34 mouse cellular contexts compared by ENCODE assay signal in genomic region chr11:58117044-58117652, GRCm38 (mm10). TPM values are rescaled to one million over a fixed set of nuclear protein-coding genes. Genes with fewer than 3 reads are reported as not detected.
A peak's percentile ranks its signal among the peaks of the same experiment; 100 is the strongest.
DNase-seq lines count a peak whose midpoint lies in the region; ATAC-seq and TF ChIP-seq lines count a peak whose summit lies in the region.
"Had no signal": no experiment of that assay in that cellular context is flagged by ENCODE, and none has a peak within 500 bp of the region (broad histone marks: within the 10 kb centered on the region; RNA-seq: fewer than 3 reads in every experiment).

No protein-coding gene starts in this region.

- H3K4me3 ChIP-seq in gastrocnemius, adult 2 months = no peak overlapping the region; the same call in 1 of the 2 replicates
- no peak overlapping the region for H3K4me3 ChIP-seq in hindbrain, postnatal 0 days (ENCODE audit: low read length)
- H3K4me3 ChIP-seq in hindbrain, embryonic 12.5 days = no peak overlapping the region
- H3K4me3 ChIP-seq: embryonic facial prominence, embryonic 10.5 days; limb, embryonic 12.5 days; liver, embryonic 13.5 days had no signal

- H3K9me3 ChIP-seq in hindbrain, postnatal 0 days (ENCODE audit: low read length) = no peaks in the 10 kb centered on the region
- no peaks in the 10 kb centered on the region for H3K9me3 ChIP-seq in hindbrain, embryonic 12.5 days (replicated peaks)
- H3K9me3 ChIP-seq: embryonic facial prominence, embryonic 10.5 days; limb, embryonic 12.5 days; liver, embryonic 13.5 days had no signal

- WGBS in hindbrain, postnatal 0 days = 66% methylated on average over 10 of the region's 10 CpGs
- 86% methylated on average over 10 of the region's 10 CpGs for WGBS in hindbrain, embryonic 12.5 days

- no peak overlapping the region for H3K9ac ChIP-seq in hindbrain, postnatal 0 days (replicated peaks; ENCODE audit: low read length)
- no peak overlapping the region for H3K9ac ChIP-seq in hindbrain, embryonic 12.5 days
- H3K9ac ChIP-seq: limb, embryonic 12.5 days; liver, embryonic 13.5 days had no signal

- no peak for TF ChIP-seq CTCF in gastrocnemius, adult 2 months (IDR thresholded peaks at IDR 0.05)
- TF ChIP-seq CTCF in hindbrain, postnatal 0 days (IDR thresholded peaks at IDR 0.05; ENCODE audit: low read depth) = no peak

- H3K36me3 ChIP-seq in hindbrain, postnatal 0 days (ENCODE audit: insufficient read depth, low read length) = peaks cover 55% of the 10 kb centered on the region
- peaks cover 97% of the 10 kb centered on the region for H3K36me3 ChIP-seq in hindbrain, embryonic 12.5 days

- H3K27ac ChIP-seq in gastrocnemius, adult 2 months = peak overlapping the region; percentile 75
- H3K27ac ChIP-seq in hindbrain, postnatal 0 days = no peak overlapping the region
- H3K27ac ChIP-seq in hindbrain, embryonic 12.5 days = no peak overlapping the region
- H3K27ac ChIP-seq: embryonic facial prominence, embryonic 10.5 days; limb, embryonic 12.5 days; liver, embryonic 13.5 days had no signal

- no peak overlapping the region for H3K4me2 ChIP-seq in hindbrain, postnatal 0 days (ENCODE audit: low read depth, low read length)
- H3K4me2 ChIP-seq in hindbrain, embryonic 12.5 days (replicated peaks) = no peak overlapping the region
- H3K4me2 ChIP-seq: limb, embryonic 12.5 days; liver, embryonic 13.5 days had no signal

- ATAC-seq in hindbrain, postnatal 0 days = peak; percentile 92
- ATAC-seq in hindbrain, embryonic 12.5 days (ENCODE audit: low FRiP score) = no peak
- no peak for ATAC-seq in CD4-positive, CD25-positive, alpha-beta regulatory T cell, adult 4 months
- ATAC-seq: Patski had no signal

- DNase-seq in gastrocnemius, adult 2 months = no peak
- DNase-seq in gastrocnemius, postnatal 4 days (ENCODE audit: low spot score in 2 of 2) = no peak
- peak; percentile 48 for DNase-seq in hindbrain, postnatal 0 days (ENCODE audit: low spot score)
- peak; percentile 45 for DNase-seq in 3134 (ENCODE audit: extremely low read depth, insufficient read length, low spot score)
- peak; percentile 39 for DNase-seq in 3T3-L1 (ENCODE audit: low read depth, low spot score)
- no peak for DNase-seq in testis, postnatal 14 days (ENCODE audit: low spot score)
- DNase-seq: adrenal gland, postnatal 25 days; cerebellum, adult 11 months; cerebellum, adult 9-11 months; gastrocnemius, postnatal 10 days; heart, adult 11 months; kidney, postnatal 10 days; liver, embryonic 13.5 days; lung, adult 2 months; lung, postnatal 14 days; midbrain, embryonic 14.5 days; right cerebral cortex, postnatal 4 days; thymus, postnatal 25 days had no signal

- no peaks in the 10 kb centered on the region for H3K4me1 ChIP-seq in hindbrain, postnatal 0 days (ENCODE audit: insufficient read depth, low read length)
- no peaks in the 10 kb centered on the region for H3K4me1 ChIP-seq in hindbrain, embryonic 12.5 days
- H3K4me1 ChIP-seq: embryonic facial prominence, embryonic 10.5 days; limb, embryonic 12.5 days; liver, embryonic 13.5 days had no signal

- no peaks in the 10 kb centered on the region for H3K27me3 ChIP-seq in hindbrain, postnatal 0 days (ENCODE audit: insufficient read depth, low read length)
- H3K27me3 ChIP-seq in hindbrain, embryonic 12.5 days = no peaks in the 10 kb centered on the region
- H3K27me3 ChIP-seq: limb, embryonic 12.5 days; liver, embryonic 13.5 days; Patski had no signal

- intact Hi-C loops in gastrocnemius, adult 2 months (cut with DNase I) = loop anchor here (5.0 kb wide), 1 partner anchor 50 kb away; the partner anchor contains the start of gene Gemin5

RNA-seq across cellular contexts. Expression of gene Cnot8, which starts 13.2 kb away (rescaled TPM):
- 10 to 100 TPM; 28.4 to 38.0 TPM for total RNA-seq in gastrocnemius, adult 2 months (2021)
- total RNA-seq in gastrocnemius, postnatal 4 days (2021) = 10 to 100 TPM; 47.5 to 48.9 TPM
- total RNA-seq in hindbrain, postnatal 0 days (2014; rRNA removed) = 76.4 and 83.7 TPM in 2 replicates
- 82.1 and 83.1 TPM in 2 replicates for polyA plus RNA-seq in hindbrain, postnatal 0 days (2015; fragmentation: Nextera tagmentation; extraction: Ambion mirVana)
- 105 and 109 TPM in 2 replicates for polyA plus RNA-seq in hindbrain, embryonic 12.5 days (2016; fragmentation: Nextera tagmentation; extraction: Ambion mirVana)
- 10 to 100 TPM; 89.2 to 97.8 TPM for polyA plus RNA-seq in CD4-positive, CD25-positive, alpha-beta regulatory T cell, adult 4 months (2017; shearing (Covaris generic))

RNA-seq across cellular contexts. Expression of gene Gm12248, which starts 24.2 kb away (rescaled TPM):
- total RNA-seq in gastrocnemius, adult 2 months (2021) = not detected
- not detected for total RNA-seq in gastrocnemius, postnatal 4 days (2021)
- not detected in 2 replicates for total RNA-seq in hindbrain, postnatal 0 days (2014; rRNA removed)
- not detected in 2 replicates for polyA plus RNA-seq in hindbrain, postnatal 0 days (2015; fragmentation: Nextera tagmentation; extraction: Ambion mirVana)
- 0.14 TPM in 1 of 2 replicates, not detected in the other for polyA plus RNA-seq in hindbrain, embryonic 12.5 days (2016; fragmentation: Nextera tagmentation; extraction: Ambion mirVana)
- under 1 TPM; 0.38 to 0.71 TPM for polyA plus RNA-seq in CD4-positive, CD25-positive, alpha-beta regulatory T cell, adult 4 months (2017; shearing (Covaris generic))
- total RNA-seq: gastrocnemius, postnatal 10 days; hematopoietic stem cell, adult 5-6 weeks; layer of hippocampus, postnatal 14 days; left cerebral cortex, postnatal 10 days; megakaryocyte-erythroid progenitor cell, adult 5-6 weeks had no signal
- polyA plus RNA-seq: cortical plate, adult 2 months; embryonic facial prominence, embryonic 10.5 days; forebrain, embryonic 11.5 days; frontal cortex, adult 2 months; heart, embryonic 14.5 days; intestine, embryonic 14.5 days; limb, embryonic 12.5 days; liver, embryonic 13.5 days; midbrain, embryonic 14.5 days; neural tube, embryonic 14.5 days; Patski; stomach, embryonic 14.5 days had no signal

RNA-seq across cellular contexts. Expression of gene Gemin5, which starts 51.2 kb away (rescaled TPM):
- total RNA-seq in gastrocnemius, adult 2 months (2021) = 10 to 100 TPM in 1 of 2 experiments, 1 to 10 TPM in 1; 8.7 to 10.9 TPM
- 10 to 100 TPM; 14.8 to 15.3 TPM for total RNA-seq in gastrocnemius, postnatal 4 days (2021)
- total RNA-seq in hindbrain, postnatal 0 days (2014; rRNA removed) = 19.6 and 21.2 TPM in 2 replicates
- 10.4 and 11.2 TPM in 2 replicates for polyA plus RNA-seq in hindbrain, postnatal 0 days (2015; fragmentation: Nextera tagmentation; extraction: Ambion mirVana)
- polyA plus RNA-seq in hindbrain, embryonic 12.5 days (2016; fragmentation: Nextera tagmentation; extraction: Ambion mirVana) = 22.5 and 24.2 TPM in 2 replicates
- polyA plus RNA-seq in CD4-positive, CD25-positive, alpha-beta regulatory T cell, adult 4 months (2017; shearing (Covaris generic)) = 1 to 10 TPM; 6.5 to 7.8 TPM

RNA-seq across cellular contexts. Expression of gene Mrpl22, which starts 54.3 kb away (rescaled TPM):
- 10 to 100 TPM; 35.6 to 45.8 TPM for total RNA-seq in gastrocnemius, adult 2 months (2021)
- total RNA-seq in gastrocnemius, postnatal 4 days (2021) = 10 to 100 TPM; 54.1 to 59.7 TPM
- total RNA-seq in hindbrain, postnatal 0 days (2014; rRNA removed) = 24.7 and 37.7 TPM in 2 replicates
- polyA plus RNA-seq in hindbrain, postnatal 0 days (2015; fragmentation: Nextera tagmentation; extraction: Ambion mirVana) = 98.8 and 98.9 TPM in 2 replicates
- polyA plus RNA-seq in hindbrain, embryonic 12.5 days (2016; fragmentation: Nextera tagmentation; extraction: Ambion mirVana) = 98.3 and 102 TPM in 2 replicates
- 10 to 100 TPM; 66.8 to 74.2 TPM for polyA plus RNA-seq in CD4-positive, CD25-positive, alpha-beta regulatory T cell, adult 4 months (2017; shearing (Covaris generic))

Comparison
In these comparisons a context has a peak if more than half of its experiments do, and no peak if none do; other contexts are left out.
1. DNase-seq: peak in hindbrain, postnatal 0 days (single experiment), 3134 (single experiment) and 3T3-L1 (single experiment); none in gastrocnemius, adult 2 months (single experiment), gastrocnemius, postnatal 4 days (0 of 2) and testis, postnatal 14 days (single experiment).